Mouse (Mus musculus) midbrain, embryonic 11.5 days (tissue): ENCODE results near the gene Gm10134. TPM values are rescaled to one million over a fixed set of nuclear protein-coding genes. Genes with fewer than 3 reads are reported as not detected.

Experiments
- ATAC-seq: fragments of 200-750 bp; cut with Nextera tagmentation; 2 replicates; pipeline ENCODE4 v1.8.0; 2017; ENCODE audit warnings: moderate TSS enrichment, moderate library complexity; ENCODE audit not compliant: low FRiP score
- DNase-seq: peaks from one replicate; pipeline ENCODE4 v3.0.0; 2015; ENCODE audit warnings: low spot score; ENCODE audit errors: missing footprints
- H3K27ac ChIP-seq: fragments of 300-500 bp; sonication (generic); 2 replicates; pipeline ENCODE4 v1.5.1; 2014; ENCODE audit warnings: low read depth, low read length
- H3K27me3 ChIP-seq: fragments of 300-500 bp; sonication (generic); 2 replicates; pipeline ENCODE4 v1.6.1; 2014; ENCODE audit warnings: mild to moderate bottlenecking, low read length, moderate library complexity, mixed read lengths; ENCODE audit not compliant: control insufficient read depth, insufficient read depth
- H3K36me3 ChIP-seq: fragments of 300-500 bp; sonication (generic); 2 replicates; pipeline ENCODE4 v1.6.1; 2014; ENCODE audit warnings: mild to moderate bottlenecking, low read length, moderate library complexity, mixed read lengths; ENCODE audit not compliant: control insufficient read depth, insufficient read depth
- H3K4me1 ChIP-seq: fragments of 300-500 bp; sonication (generic); 2 replicates; pipeline ENCODE4 v1.6.1; 2014; ENCODE audit warnings: low read length; ENCODE audit not compliant: control insufficient read depth, insufficient read depth
- H3K4me2 ChIP-seq: fragments of 300-500 bp; sonication (generic); 2 replicates; pipeline ENCODE4 v1.6.1; 2014; ENCODE audit warnings: mild to moderate bottlenecking, moderate library complexity
- H3K4me3 ChIP-seq: fragments of 300-500 bp; sonication (generic); 2 replicates; pipeline ENCODE4 v1.5.1; 2014; ENCODE audit warnings: low read depth, low read length
- H3K9ac ChIP-seq: fragments of 300-500 bp; sonication (generic); 2 replicates; pipeline ENCODE4 v1.6.1; 2014; ENCODE audit warnings: low read length
- H3K9me3 ChIP-seq: fragments of 300-500 bp; sonication (generic); 2 replicates; pipeline ENCODE4 v1.6.1; 2016; ENCODE audit warnings: low read length; ENCODE audit not compliant: control insufficient read depth
- WGBS: fragments of 180-500 bp; shearing (Covaris S2); extraction: QIAGEN DNeasy Blood & Tissue Kit; methylation state at CpG from one replicate; pipeline ENCODE4 v1.1.7; 2014; 5-methylcytosine and 5-hydroxymethylcytosine counted together
- polyA plus RNA-seq: library from polyadenylated mRNA; unstranded; fragments of >200 nt; fragmentation: Nextera tagmentation; extraction: Ambion mirVana; gene quantifications from 2 replicates; pipeline ENCODE4 v1.2.1, GENCODE M21; 2014

Gene Gm10134
- polyA plus RNA-seq, 1 experiment from 2014 or later, result not detected

DNA sequence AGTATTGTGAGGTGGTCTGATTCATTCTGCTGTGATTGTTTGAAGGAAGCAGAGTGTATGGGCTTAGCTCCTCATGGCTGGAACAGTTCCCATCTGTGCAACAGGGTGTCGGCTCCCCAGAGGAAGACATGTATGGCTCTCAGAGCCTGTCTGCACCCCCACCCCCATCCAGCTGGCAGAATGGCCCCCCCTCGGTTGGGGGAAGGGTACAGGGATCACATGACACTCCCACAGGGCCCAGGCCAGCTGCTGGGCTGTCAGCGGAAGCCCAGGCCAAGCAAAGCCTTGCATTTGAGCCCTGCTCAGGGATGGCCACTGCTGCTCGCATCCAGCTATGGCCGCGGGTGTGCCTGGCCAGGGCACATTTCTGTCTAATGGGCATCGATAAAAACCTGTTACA lies 33.3 kb downstream of the Gm10134 start:
- WGBS, result 50% methylated on average over 7 of the region's 7 CpGs
- peaks cover 9% of the 10 kb centered on the region for H3K36me3 ChIP-seq
- peak overlapping the region; percentile 58 for H3K27ac ChIP-seq
- DNase-seq (no peak), ATAC-seq (peak; percentile 71)
- H3K9me3 ChIP-seq, result no peaks in the 10 kb centered on the region
- no peak overlapping the region for H3K4me3 ChIP-seq
- peak overlapping the region; percentile 6; the same call in 1 of the 2 replicates for H3K4me2 ChIP-seq
- H3K9ac ChIP-seq, result peak overlapping the region; percentile 27
- peaks cover 45% of the 10 kb centered on the region for H3K4me1 ChIP-seq
- H3K27me3 ChIP-seq, result no peaks in the 10 kb centered on the region

DNA sequence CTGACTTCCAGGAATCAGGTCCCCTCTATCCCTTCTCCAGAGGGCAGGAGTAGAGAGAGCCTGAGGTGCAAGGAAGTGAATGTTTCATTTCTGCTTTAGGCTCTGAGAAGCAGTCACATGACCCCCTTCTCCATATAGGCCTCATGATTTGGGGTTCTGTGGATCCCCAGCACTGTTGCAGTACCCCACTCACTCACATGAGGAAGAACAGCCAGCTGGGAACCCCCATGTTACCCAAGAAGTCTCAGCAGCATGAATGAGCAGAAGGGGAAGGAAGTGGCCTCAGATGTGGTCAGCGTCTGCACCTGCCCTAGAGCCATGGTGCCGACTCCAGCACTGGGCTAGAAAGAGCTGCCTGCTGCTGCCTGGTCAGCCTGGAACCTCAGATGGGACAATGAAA lies 34.1 kb downstream of the Gm10134 start:
- DNase-seq, result no peak
- 83% methylated on average over 2 of the region's 2 CpGs for WGBS
- Histone ChIP-seq H3K4me3 (no peak overlapping the region), H3K9me3 (no peaks in the 10 kb centered on the region), H3K4me1 (peaks cover 39% of the 10 kb centered on the region), H3K27me3 (no peaks in the 10 kb centered on the region), H3K36me3 (peaks cover 13% of the 10 kb centered on the region), H3K27ac (no peak overlapping the region; the same call in 1 of the 2 replicates), H3K4me2 (no peak overlapping the region), H3K9ac (no peak overlapping the region)
- no peak for ATAC-seq

DNA sequence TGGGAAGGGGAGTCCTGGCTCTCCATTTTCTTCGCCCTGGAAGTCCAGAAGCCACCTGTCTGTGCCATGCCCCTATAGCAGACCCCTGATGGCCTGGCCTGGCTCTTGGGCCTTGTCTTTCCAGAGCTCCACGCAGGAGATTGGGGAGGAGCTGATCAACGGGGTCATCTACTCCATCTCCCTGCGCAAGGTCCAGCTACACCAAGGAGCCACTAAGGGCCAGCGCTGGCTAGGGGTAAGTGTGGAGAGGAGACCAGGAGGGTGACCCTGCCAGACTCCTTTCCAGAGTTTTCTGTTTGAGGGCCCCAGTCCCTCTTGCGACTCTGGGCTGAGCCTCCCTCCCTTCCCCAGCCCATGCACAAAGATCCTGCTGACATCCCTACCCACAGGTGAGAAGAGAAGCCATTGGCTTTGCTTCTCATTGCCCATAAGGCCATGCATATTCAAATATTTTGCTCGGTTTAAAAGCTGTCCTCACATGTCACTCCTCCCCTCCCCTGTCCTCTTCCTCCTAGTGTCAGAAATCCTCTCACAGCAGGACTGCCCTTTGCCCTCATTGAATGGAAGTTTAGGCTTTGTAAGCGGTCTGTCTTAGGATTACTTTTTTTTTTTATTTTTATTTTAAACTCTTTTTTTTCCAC lies 34.8 kb downstream of the Gm10134 start:
- Histone ChIP-seq H3K4me3 (no peak overlapping the region), H3K27ac (no peak overlapping the region), H3K9ac (no peak overlapping the region), H3K27me3 (no peaks in the 10 kb centered on the region), H3K9me3 (no peaks in the 10 kb centered on the region), H3K4me1 (peaks cover 32% of the 10 kb centered on the region), H3K36me3 (peaks cover 16% of the 10 kb centered on the region), H3K4me2 (no peak overlapping the region)
- DNase-seq, result no peak
- 74% methylated on average over 8 of the region's 8 CpGs for WGBS
- ATAC-seq, result no peak

DNA sequence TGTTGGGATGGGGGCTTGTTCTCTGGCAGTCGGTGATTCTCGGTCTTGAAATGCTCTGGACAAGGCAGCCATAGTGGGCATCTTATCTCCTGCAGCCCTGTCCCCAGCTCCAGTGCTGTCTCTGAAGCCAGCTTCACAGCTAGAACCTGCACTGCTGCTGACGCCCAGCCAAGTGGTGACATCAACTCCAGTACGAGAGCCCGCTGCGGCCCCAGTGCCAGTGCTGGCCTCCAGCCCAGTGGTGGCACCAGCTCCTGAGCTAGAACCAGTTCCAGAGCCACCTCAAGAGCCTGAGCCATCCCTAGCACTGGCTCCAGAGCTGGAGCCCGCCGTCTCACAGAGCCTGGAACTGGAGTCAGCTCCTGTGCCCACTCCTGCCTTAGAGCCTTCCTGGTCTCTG lies 38.0 kb downstream of the Gm10134 start:
- Histone ChIP-seq H3K4me2 (no peak overlapping the region), H3K36me3 (peaks cover 20% of the 10 kb centered on the region), H3K4me1 (peaks cover 14% of the 10 kb centered on the region), H3K9ac (no peak overlapping the region), H3K27me3 (no peaks in the 10 kb centered on the region), H3K4me3 (no peak overlapping the region), H3K9me3 (no peaks in the 10 kb centered on the region), H3K27ac (no peak overlapping the region)
- ATAC-seq (no peak), DNase-seq (no peak)
- WGBS, result 93% methylated on average over 8 of the region's 8 CpGs

DNA sequence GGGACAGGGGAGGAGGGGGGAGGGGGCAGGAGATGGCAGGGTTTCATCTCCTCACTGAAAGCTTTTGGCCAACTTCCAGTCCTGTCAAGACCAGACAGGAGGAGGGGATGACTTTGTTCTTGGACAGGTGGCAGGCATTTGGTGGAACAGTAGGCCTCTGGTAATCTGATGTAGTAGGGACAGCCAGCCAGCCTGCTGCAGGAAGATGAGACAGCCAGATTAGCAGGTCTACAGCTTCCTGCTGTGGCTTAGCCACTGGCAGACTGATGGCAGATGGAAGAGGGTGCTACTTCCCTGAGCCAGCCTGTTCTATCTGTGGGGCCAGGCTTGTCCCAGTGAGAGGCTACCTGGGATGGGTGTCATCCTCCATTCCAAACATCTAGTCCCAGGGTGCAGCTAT lies 40.1 kb downstream of the Gm10134 start:
- Histone ChIP-seq H3K9ac (no peak overlapping the region), H3K27me3 (no peaks in the 10 kb centered on the region), H3K4me1 (no peaks in the 10 kb centered on the region), H3K4me2 (no peak overlapping the region), H3K9me3 (no peaks in the 10 kb centered on the region), H3K36me3 (peaks cover 39% of the 10 kb centered on the region), H3K27ac (no peak overlapping the region), H3K4me3 (no peak overlapping the region)
- ATAC-seq (no peak), DNase-seq (no peak)

DNA sequence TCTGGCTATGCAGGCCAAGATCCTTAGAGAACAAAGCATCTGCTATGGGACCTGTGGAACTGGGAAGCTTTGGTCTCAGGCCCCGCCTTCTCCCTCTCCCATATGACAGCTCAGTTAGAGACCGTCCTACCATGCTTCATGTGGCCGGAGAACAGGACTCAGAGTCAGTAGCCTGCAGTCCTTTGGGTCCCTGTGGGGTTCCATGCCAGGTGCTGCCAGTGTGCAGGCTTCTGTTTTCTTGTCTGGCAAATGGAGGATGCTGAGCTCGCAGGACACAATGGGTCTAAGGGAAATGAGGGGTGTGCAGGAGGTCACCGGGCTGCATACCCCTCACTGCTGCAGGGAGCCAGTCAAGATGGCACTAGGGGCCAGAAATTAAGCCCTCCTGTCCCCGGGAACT lies 40.7 kb downstream of the Gm10134 start:
- Histone ChIP-seq H3K27ac (no peak overlapping the region), H3K4me1 (no peaks in the 10 kb centered on the region), H3K9me3 (no peaks in the 10 kb centered on the region), H3K36me3 (peaks cover 40% of the 10 kb centered on the region), H3K9ac (no peak overlapping the region), H3K4me3 (no peak overlapping the region), H3K27me3 (no peaks in the 10 kb centered on the region), H3K4me2 (no peak overlapping the region)
- no peak for DNase-seq
- no peak for ATAC-seq
- WGBS, result 85% methylated on average over 6 of the region's 6 CpGs

DNA sequence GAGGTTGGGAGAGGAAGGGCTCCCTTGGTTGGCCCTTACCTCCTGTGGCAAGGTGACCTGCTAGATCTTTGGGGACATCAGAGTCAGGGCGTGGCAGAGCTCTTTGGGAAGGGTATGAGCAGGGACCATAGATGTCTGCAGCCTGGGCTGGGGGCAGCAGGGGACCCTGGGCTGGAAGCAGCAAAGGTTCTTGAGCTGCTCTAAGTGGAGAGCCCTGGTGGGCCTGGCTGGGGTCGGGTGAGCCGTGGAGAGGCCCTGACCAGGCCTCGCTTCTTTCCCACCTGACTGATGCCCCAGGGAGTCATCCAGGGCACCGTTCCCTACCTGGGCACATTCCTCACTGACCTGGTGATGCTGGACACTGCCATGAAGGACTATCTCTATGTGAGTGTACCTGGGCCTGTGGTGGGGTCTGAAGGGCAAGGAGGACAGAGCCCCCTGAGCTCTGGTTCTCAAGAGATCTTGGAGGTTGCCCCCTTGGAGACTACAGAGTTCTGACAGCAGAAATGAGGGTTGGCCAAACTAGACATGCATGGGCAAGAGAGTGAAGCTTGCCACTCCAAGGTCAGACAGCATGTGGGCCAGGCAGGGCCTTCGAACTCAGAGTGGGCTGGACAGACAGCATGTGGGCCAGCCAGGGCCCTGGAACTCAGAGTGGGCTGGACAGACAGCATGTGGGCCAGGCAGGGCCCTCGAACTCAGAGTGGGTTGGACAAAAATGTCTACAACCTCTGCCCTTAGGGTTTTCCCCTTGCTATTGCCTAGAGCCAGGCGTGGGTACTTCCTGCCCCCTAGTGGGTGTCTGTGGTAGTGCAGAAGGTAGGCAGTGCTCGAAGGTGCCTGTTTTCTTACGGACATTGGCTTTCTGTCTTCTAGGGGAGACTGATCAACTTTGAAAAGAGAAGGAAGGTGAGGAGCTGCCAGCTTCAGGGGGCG lies 41.6 kb downstream of the Gm10134 start:
- H3K4me3 ChIP-seq, result no peak overlapping the region
- H3K4me2 ChIP-seq, result no peak overlapping the region
- 46% methylated on average over 11 of the region's 11 CpGs for WGBS
- no peak overlapping the region for H3K9ac ChIP-seq
- H3K4me1 ChIP-seq, result no peaks in the 10 kb centered on the region
- H3K27me3 ChIP-seq, result no peaks in the 10 kb centered on the region
- H3K36me3 ChIP-seq, result peaks cover 40% of the 10 kb centered on the region
- no peak overlapping the region for H3K27ac ChIP-seq
- no peaks in the 10 kb centered on the region for H3K9me3 ChIP-seq
- peak; percentile 98 for DNase-seq
- peak; percentile 49; the same call in 1 of the 2 replicates for ATAC-seq

DNA sequence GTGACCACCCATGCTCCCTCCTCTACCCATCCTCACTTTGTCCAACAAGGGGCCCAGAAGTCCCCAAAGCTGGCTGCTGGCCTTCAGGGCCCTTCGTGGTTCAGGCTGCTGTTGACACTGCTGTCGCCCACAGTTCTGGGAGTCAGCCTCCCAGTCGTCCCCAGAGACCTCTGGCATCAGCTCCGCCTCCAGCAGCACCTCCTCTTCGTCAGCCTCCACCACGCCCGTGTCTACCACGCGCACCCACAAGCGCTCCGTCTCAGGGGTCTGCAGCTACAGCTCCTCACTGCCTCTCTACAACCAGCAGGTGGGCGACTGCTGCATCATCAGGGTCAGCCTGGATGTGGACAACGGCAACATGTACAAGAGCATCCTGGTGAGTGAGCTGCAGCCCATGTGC lies 43.3 kb downstream of the Gm10134 start:
- no peaks in the 10 kb centered on the region for H3K4me1 ChIP-seq
- DNase-seq (no peak), ATAC-seq (no peak)
- H3K36me3 ChIP-seq, result peaks cover 40% of the 10 kb centered on the region
- no peaks in the 10 kb centered on the region for H3K27me3 ChIP-seq
- 91% methylated on average over 13 of the region's 13 CpGs for WGBS
- H3K4me3 ChIP-seq, result no peak overlapping the region
- H3K9me3 ChIP-seq, result no peaks in the 10 kb centered on the region
- no peak overlapping the region for H3K9ac ChIP-seq
- no peak overlapping the region for H3K27ac ChIP-seq
- no peak overlapping the region for H3K4me2 ChIP-seq

DNA sequence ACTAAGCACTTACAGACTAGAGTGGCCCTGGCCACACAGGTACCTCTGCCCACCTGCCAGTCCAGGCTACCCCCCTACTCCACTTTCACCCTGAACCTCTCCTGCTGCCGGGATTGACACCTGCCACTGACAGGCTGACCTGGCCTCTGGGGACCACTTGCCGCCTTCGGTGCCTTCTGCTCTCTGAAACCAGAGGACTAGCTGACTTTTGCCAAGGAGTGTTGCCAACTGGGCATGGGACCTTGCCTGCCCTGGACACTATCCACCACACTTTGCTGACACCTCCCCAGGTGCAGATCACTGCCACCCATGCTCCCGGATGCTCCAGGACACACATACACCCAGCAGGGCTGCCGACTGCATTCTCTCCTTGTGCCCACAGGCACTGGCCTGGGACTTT lies 46.4 kb downstream of the Gm10134 start:
- Histone ChIP-seq H3K27ac (no peak overlapping the region), H3K9me3 (no peaks in the 10 kb centered on the region), H3K9ac (no peak overlapping the region), H3K4me3 (no peak overlapping the region), H3K27me3 (no peaks in the 10 kb centered on the region), H3K4me2 (no peak overlapping the region), H3K4me1 (no peaks in the 10 kb centered on the region), H3K36me3 (peaks cover 35% of the 10 kb centered on the region)
- DNase-seq (no peak), ATAC-seq (no peak)
- WGBS, result 92% methylated on average over 5 of the region's 5 CpGs
